Mouse (Mus musculus): Measurements from ENCODE around the gene Pate2. TPM values are rescaled to one million over a fixed set of nuclear protein-coding genes. Genes with fewer than 3 reads are reported as not detected.

Pate2 gene
- polyA plus RNA-seq, 1 experiment, result 0.44 TPM

DNA sequence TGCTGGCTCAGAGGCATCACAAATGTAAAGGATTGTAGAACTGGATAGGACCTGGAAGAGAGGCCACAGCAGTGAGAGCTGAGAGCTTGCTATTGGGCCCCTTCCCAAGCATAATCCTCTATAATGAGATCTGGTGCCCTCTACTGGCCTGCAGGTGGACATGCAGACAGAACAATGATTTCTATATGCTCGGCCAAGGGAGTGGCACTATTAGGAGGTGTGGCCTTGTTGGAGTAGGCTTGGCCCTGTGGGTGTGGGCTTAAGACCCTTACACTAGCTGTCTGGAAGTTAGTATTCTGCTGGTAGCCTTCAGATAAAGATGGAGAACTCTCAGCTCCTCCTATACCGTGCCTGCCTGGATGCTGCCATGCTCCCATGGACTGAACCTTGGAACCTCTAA is 35.0 kb upstream of the Pate2 start:
- Histone ChIP-seq H3K27ac (ENCODE audit: insufficient read depth, low read length) (no peak overlapping the region), H3K4me3 (ENCODE audit: insufficient read depth, low read length) (no peak overlapping the region), H3K4me1 (ENCODE audit: control insufficient read depth, insufficient read depth, low read length) (no peaks in the 10 kb centered on the region)
- TF ChIP-seq CTCF (IDR thresholded peaks at IDR 0.05; ENCODE audit: extremely low read depth, insufficient read depth, low read length) (peak; percentile 80), POLR2A (IDR thresholded peaks at IDR 0.05; ENCODE audit: extremely low read depth, insufficient read depth, low read length) (no peak)

DNA sequence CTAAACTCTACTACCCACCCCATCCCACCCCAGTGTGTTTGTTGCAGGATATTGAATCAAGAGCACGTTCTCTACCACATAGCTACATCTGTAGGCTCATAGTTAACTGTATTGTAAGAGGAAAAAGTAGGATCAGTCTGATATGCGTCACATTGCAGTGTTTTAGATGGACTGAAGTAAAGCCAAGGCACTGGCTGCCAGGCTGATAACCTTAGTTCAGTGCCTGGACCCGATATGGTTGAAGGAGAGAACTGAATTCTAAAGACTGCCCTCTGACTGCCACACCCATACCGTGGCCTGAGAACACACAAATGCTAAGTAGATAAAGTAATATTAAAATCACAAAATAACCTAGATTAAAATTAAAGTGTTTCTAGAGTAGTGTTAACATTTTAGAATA is 34.2 kb upstream of the Pate2 start:
- no peaks in the 10 kb centered on the region for H3K4me1 ChIP-seq (ENCODE audit: control insufficient read depth, insufficient read depth, low read length)
- no peak for TF ChIP-seq POLR2A (IDR thresholded peaks at IDR 0.05; ENCODE audit: extremely low read depth, insufficient read depth, low read length)
- no peak for TF ChIP-seq CTCF (IDR thresholded peaks at IDR 0.05; ENCODE audit: extremely low read depth, insufficient read depth, low read length)
- no peak overlapping the region for H3K4me3 ChIP-seq (ENCODE audit: insufficient read depth, low read length)
- no peak overlapping the region for H3K27ac ChIP-seq (ENCODE audit: insufficient read depth, low read length)

DNA sequence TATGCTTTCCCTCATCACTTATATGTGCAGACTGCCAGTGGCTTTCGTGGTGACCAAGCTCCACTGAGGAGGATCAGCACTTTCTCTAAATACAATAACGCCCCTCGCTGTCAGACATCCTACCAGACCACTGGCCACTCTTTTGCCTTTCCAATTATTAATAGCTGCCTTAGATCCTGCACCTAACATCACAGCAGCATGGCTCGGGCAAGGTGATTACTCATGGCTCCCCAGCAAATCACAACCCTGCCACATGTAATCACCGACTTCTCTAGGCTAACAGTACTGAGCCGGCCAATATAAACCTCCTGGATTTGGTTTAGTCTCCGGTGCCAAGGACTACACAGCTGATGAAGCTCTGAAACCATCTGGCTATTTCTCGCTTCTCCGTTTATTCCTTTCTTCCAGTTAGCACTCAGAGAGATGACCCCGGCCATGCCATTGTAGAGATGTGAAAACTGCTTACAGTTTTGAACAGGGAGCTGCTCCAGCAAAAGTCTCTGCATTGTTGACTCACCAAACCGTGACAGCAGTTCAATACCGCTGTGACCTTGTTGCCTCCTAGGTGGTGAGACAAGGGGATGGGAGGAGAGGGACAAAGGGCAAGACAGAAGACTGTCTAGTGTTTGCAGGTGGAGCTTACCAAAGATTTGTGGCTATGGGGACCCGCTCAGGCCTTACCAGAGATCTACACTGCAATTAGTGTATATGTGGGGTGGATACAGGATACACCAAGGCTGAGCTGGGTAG is 30.9 kb upstream of the Pate2 start:
- no peak overlapping the region for H3K4me3 ChIP-seq (ENCODE audit: insufficient read depth, low read length)
- H3K27ac ChIP-seq (ENCODE audit: insufficient read depth, low read length), result no peak overlapping the region
- H3K4me1 ChIP-seq (ENCODE audit: control insufficient read depth, insufficient read depth, low read length), result no peaks in the 10 kb centered on the region
- TF ChIP-seq CTCF (IDR thresholded peaks at IDR 0.05; ENCODE audit: extremely low read depth, insufficient read depth, low read length), result no peak
- no peak for TF ChIP-seq POLR2A (IDR thresholded peaks at IDR 0.05; ENCODE audit: extremely low read depth, insufficient read depth, low read length)

DNA sequence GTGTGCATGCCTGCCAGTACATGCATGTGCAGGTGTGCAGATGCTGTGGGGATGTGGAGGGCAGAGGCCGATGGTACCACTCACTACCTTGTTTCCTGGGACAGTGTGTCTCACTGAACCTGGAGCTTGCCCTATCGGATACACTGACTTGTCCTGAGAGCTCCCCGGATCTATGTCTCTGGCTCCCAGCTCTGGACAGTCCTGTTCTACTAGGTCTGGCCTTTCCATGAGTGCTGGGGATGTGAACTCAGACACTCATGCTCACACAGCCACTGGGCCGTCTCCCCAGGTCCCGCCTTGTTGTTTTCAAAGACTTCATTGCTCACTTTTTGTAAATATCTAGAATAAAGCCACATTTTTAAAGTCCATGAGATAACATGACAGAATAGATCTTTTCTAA is 29.1 kb upstream of the Pate2 start:
- TF ChIP-seq CTCF (IDR thresholded peaks at IDR 0.05; ENCODE audit: extremely low read depth, insufficient read depth, low read length) (no peak), POLR2A (IDR thresholded peaks at IDR 0.05; ENCODE audit: extremely low read depth, insufficient read depth, low read length) (no peak)
- H3K4me3 ChIP-seq (ENCODE audit: insufficient read depth, low read length), result no peak overlapping the region
- no peak overlapping the region for H3K27ac ChIP-seq (ENCODE audit: insufficient read depth, low read length)
- no peaks in the 10 kb centered on the region for H3K4me1 ChIP-seq (ENCODE audit: control insufficient read depth, insufficient read depth, low read length)

DNA sequence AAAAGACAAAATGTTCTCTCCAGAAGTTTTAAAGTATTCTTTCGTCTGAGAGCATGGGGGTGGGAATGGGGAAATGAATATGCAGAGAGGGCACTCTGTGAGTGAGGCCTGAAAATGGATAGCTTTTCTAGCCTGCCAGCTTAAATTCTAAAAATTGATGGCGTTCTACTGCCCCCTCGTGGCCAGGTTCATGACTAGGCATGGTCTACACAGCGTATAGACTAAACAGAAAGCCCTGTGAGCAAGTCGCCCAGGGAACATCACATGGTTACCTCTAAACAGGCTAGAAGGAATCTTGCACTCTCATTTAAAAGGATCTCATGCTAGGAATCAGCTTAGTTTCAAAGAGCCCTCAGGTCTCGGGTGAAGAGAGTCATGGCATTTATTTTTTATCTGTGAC is 28.6 kb upstream of the Pate2 start:
- TF ChIP-seq POLR2A (IDR thresholded peaks at IDR 0.05; ENCODE audit: extremely low read depth, insufficient read depth, low read length) (no peak), CTCF (IDR thresholded peaks at IDR 0.05; ENCODE audit: extremely low read depth, insufficient read depth, low read length) (peak; percentile 75)
- H3K4me3 ChIP-seq (ENCODE audit: insufficient read depth, low read length), result no peak overlapping the region
- no peak overlapping the region for H3K27ac ChIP-seq (ENCODE audit: insufficient read depth, low read length)
- no peaks in the 10 kb centered on the region for H3K4me1 ChIP-seq (ENCODE audit: control insufficient read depth, insufficient read depth, low read length)

DNA sequence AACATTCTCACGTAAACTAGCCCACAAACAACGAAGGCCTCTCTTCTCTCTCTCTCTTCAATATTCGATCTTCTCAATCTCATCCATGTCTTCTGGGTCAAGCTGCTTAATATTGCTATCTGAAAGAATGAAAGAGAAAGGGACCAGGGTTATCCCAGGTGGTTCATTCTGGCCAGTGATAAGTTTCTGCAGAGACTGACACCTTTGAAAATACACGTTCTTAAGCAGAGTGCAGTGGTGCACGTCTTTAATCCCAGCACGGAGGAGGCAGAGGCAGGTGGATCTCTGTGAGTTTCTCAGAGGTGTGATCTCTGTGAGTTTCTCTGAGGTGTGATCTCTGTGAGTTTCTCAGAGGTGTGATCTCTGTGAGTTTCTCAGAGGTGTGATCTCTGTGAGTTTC is 28.1 kb upstream of the Pate2 start:
- Histone ChIP-seq H3K4me1 (ENCODE audit: control insufficient read depth, insufficient read depth, low read length) (no peaks in the 10 kb centered on the region), H3K4me3 (ENCODE audit: insufficient read depth, low read length) (no peak overlapping the region), H3K27ac (ENCODE audit: insufficient read depth, low read length) (no peak overlapping the region)
- TF ChIP-seq CTCF (IDR thresholded peaks at IDR 0.05; ENCODE audit: extremely low read depth, insufficient read depth, low read length) (no peak), POLR2A (IDR thresholded peaks at IDR 0.05; ENCODE audit: extremely low read depth, insufficient read depth, low read length) (no peak)

DNA sequence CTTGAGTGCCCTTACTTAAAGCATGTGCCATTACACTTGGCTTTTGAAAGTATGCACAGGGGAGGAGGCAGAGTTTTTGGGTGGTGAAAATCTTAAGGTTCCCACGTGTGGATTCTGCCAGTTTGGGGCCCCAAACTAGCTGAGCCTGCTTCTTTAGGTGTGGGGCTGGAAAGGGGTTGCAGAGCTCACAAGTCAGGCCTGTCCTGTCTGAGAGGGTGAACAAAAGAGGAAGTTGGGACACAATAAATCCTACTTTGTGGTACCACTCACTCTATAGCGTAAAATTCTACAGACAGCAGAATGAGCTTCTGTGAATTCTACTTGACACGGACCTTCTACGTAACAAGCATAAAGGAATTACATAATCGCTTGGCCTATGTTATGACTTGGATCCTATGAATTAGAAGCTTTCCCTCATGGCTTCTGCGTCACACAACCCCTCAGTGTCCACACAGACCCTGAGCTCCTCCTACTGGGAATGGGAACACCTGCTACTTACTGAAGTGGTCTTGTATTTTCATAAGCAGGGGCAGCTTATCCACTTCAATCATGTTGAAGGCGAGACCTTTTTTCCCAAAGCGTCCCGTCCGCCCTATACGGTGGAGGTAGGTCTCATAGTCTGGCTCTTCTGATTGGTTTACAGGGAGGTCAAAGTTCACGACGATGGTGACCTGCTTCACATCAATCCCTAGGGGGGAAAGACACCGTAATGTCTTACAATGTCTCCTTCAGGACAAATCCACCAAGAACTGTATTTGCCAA is 26.8 kb upstream of the Pate2 start:
- TF ChIP-seq POLR2A (IDR thresholded peaks at IDR 0.05; ENCODE audit: extremely low read depth, insufficient read depth, low read length) (no peak), CTCF (IDR thresholded peaks at IDR 0.05; ENCODE audit: extremely low read depth, insufficient read depth, low read length) (no peak)
- Histone ChIP-seq H3K27ac (ENCODE audit: insufficient read depth, low read length) (no peak overlapping the region), H3K4me3 (ENCODE audit: insufficient read depth, low read length) (no peak overlapping the region), H3K4me1 (ENCODE audit: control insufficient read depth, insufficient read depth, low read length) (no peaks in the 10 kb centered on the region)

DNA sequence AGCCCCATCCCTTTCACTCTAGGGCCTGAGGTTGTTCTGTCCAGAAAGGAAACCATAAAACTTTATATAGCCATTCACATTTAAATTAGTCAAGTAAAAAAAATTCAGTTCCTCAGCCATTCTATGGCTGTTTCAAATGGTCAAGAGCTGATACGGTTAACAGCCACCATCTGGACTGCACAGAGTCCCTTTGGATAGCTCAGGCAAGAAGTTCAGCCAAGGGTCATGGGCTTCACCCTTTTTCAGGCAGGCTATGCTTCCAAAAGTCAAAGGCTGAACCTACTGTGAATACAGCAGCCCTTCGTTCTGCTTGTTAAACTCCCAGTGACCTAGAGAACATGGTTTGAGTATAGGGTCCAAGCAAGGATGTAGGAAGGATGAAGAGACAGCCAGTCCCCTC is 25.4 kb upstream of the Pate2 start:
- TF ChIP-seq POLR2A (IDR thresholded peaks at IDR 0.05; ENCODE audit: extremely low read depth, insufficient read depth, low read length) (no peak), CTCF (IDR thresholded peaks at IDR 0.05; ENCODE audit: extremely low read depth, insufficient read depth, low read length) (no peak)
- Histone ChIP-seq H3K27ac (ENCODE audit: insufficient read depth, low read length) (no peak overlapping the region), H3K4me3 (ENCODE audit: insufficient read depth, low read length) (no peak overlapping the region), H3K4me1 (ENCODE audit: control insufficient read depth, insufficient read depth, low read length) (no peaks in the 10 kb centered on the region)

DNA sequence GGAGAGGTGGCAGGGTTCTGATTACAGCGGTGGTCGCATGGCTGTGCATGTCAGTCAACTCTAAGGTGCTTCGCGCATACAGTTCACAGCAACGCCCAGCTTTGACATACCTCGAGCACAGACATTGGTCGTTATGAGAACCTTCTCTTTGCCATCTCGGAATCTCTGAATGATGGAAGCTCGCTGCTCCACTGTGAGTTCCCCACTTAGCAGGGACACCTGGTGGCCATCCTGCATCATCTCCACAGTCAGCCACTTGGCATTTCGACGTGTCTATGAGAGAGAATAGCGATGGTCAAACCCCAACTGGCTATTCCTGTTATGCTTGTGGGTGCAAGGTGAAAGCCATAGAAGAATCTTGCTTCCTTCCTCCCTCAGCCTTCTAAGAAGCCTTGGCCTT is 24.4 kb upstream of the Pate2 start:
- peak; percentile 49 for TF ChIP-seq CTCF (IDR thresholded peaks at IDR 0.05; ENCODE audit: extremely low read depth, insufficient read depth, low read length)
- no peak for TF ChIP-seq POLR2A (IDR thresholded peaks at IDR 0.05; ENCODE audit: extremely low read depth, insufficient read depth, low read length)
- Histone ChIP-seq H3K4me3 (ENCODE audit: insufficient read depth, low read length) (no peak overlapping the region), H3K4me1 (ENCODE audit: control insufficient read depth, insufficient read depth, low read length) (no peaks in the 10 kb centered on the region), H3K27ac (ENCODE audit: insufficient read depth, low read length) (no peak overlapping the region)

DNA sequence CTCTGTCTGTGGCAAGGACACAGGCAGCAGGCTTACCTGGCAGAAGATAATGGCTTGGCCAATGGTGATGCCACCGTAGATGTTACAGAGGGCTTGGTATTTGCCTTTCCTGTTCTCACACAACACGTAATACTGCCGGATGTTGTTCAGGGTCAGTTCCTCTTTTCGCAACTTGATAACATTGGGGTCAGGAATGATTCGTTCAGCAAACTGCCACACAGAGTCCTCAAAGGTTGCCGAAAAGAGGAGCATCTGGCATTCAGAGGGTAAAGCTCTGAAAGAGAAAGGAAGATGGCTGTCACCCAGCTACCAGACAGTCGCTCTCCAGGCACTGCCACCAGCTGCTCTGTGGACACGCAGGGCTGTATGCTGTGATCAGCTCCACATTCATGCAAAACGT is 23.3 kb upstream of the Pate2 start:
- H3K27ac ChIP-seq (ENCODE audit: insufficient read depth, low read length), result no peak overlapping the region
- TF ChIP-seq CTCF (IDR thresholded peaks at IDR 0.05; ENCODE audit: extremely low read depth, insufficient read depth, low read length) (no peak), POLR2A (IDR thresholded peaks at IDR 0.05; ENCODE audit: extremely low read depth, insufficient read depth, low read length) (no peak)

More for the DNA sequence above, 23.3 kb upstream of the Pate2 start:
- H3K4me3 ChIP-seq (ENCODE audit: insufficient read depth, low read length), result no peak overlapping the region
- no peaks in the 10 kb centered on the region for H3K4me1 ChIP-seq (ENCODE audit: control insufficient read depth, insufficient read depth, low read length)

Measured in cortical plate, adult 2 months (tissue).